Mouse (Mus musculus) T-helper 17 cell (primary cell): Measurements from ENCODE around the gene Ccnt1.

Source experiments
- in situ Hi-C, 2 experiments: fragments of 300-600 bp; cut with MboI, MseI; formaldehyde crosslinking; loops; 1 replicate in 1 of 2; 2 replicates in 1 of 2; pipeline ENCODE4 v1.15.1; 2025; ENCODE audit warnings: high pct_unique_total_duplicates in 2 of 2

Gene Ccnt1

GRCm38 (mm10) chr15:98511386-98511928 is 59.3 kb downstream of the Ccnt1 start:
- in situ Hi-C loops = loop anchor here in 1 of 2 experiments (10.0 kb wide), 1 partner anchor 523 kb away; no protein-coding TSS in a partner anchor

GRCm38 (mm10) chr15:98510438-98511385 is 60.0 kb downstream of the Ccnt1 start:
- in situ Hi-C loops = loop anchor here in 1 of 2 experiments (10.0 kb wide), 1 partner anchor 524 kb away; no protein-coding TSS in a partner anchor

DNA sequence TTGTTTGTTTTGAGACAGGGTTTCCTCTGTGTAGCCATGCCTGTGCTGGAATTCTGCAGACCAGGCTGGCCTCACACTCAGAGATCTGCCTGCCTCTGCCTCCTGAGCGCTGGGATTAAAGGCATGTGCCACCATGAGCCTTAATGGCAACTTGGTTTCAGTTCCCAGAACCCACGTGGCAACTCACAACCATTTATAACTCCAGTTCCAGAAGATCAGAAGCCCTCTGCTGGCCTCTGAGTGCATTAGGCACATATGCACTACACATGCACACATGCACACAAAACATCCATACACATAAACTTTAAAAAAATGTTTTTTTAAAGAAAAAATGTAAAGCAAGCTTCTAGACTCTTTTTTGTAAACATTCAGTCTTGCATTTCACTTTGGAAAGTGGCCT is 61.3 kb downstream of the Ccnt1 start:
- in situ Hi-C loops = no loop called here

DNA sequence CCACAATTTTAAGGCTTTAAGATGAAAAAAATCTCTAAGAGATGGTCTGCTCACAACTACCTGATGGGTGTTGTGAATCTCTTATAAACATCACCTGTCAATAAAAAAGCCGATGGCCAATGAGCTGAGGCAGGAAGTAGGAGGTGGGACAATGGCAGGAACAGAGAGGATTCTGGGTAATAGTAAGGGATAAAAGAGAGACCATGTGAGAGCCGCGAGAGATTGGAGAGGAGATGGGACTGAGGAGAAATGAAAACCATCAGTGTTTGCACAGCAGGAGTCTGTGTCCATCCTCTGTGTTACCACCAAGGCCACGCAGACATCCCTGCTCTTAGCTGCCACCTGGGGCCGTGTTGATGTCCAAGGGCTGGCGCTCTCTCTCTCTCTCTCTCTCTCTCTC is 63.4 kb downstream of the Ccnt1 start:
- in situ Hi-C loops = no loop called here

- in situ Hi-C loops = no loop called here
These were observed 64.3 kb downstream of the Ccnt1 start for GRCm38 (mm10) chr15:98506253-98506957.

DNA sequence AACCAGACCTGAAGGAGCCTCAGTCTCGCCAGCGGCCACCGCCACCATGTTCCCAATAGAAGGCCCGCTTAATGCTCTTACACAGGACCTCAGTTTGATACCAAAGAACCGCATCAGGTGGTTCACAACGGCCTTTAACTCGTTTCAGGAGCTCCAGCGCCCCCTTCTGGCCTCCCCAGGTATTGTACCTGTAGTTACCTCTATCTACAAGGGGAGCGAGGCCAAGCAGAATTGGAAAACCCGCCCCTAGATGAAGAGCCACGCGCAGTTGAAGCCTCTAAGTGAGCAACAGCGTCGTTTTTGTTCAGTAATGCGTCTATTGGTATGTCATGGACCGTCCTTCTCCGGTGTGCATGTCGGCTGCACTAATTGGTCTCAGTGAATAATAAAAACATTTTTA is 66.2 kb downstream of the Ccnt1 start:
- in situ Hi-C loops = no loop called here

- in situ Hi-C loops = no loop called here
These were observed 67.4 kb downstream of the Ccnt1 start for GRCm38 (mm10) chr15:98503317-98503716.

- in situ Hi-C loops = no loop called here
These were observed 73.1 kb downstream of the Ccnt1 start for GRCm38 (mm10) chr15:98497631-98498030.

DNA sequence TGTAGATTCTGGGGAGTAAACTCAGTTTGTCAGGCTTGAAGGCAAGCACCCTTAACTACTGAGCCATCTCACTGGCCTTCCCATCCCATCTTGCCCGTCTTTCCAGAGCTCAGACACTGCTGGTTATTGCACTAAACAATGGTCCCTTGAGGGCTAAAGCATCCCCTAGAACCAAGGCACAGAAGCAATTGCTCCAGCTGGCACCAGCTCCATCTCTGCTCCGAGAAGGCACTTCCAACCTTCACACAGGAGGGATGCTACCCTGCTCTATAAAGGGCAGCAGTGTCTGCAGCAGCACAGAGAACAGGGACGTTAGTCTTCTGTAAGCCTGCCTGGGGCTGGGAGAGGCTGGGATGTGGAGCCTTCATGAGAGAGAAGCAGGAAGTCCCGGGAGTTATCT is 78.6 kb downstream of the Ccnt1 start, which contains the start of gene Olfr279:
Olfr279 (plus strand) TSS at position 301 of the 400 bp plus-strand sequence.
- in situ Hi-C loops = no loop called here

GRCm38 (mm10) chr15:98491332-98491731 is 79.4 kb downstream of the Ccnt1 start:
- in situ Hi-C loops = no loop called here
